Mouse (Mus musculus) E14TG2a.4 (cell line): ENCODE measurements around the gene Izumo2.
"Not testable (repeated sequence)": the region's sequence is repeated elsewhere in the genome, so short reads cannot be mapped to it uniquely, and the experiment has no call there.

Source experiments
- H3K27me3 ChIP-seq: 2 replicates; pipeline ENCODE4 v1.6.1; 2014; ENCODE audit warnings: low read length, control low read depth; ENCODE audit not compliant: insufficient read depth
- H3K36me3 ChIP-seq: 2 replicates; pipeline ENCODE4 v1.6.1; 2014; ENCODE audit warnings: low read length, control low read depth; ENCODE audit not compliant: insufficient read depth
- H3K4me1 ChIP-seq: replicated peaks from 2 replicates; pipeline ENCODE4 v1.6.1; 2014; ENCODE audit warnings: low read depth, low read length, control low read depth
- H3K4me3 ChIP-seq: replicated peaks from 2 replicates; pipeline ENCODE4 v1.5.1; 2014; ENCODE audit warnings: mild to moderate bottlenecking, low read length
- H3K9me3 ChIP-seq: 2 replicates; pipeline ENCODE4 v1.6.1; 2014; ENCODE audit warnings: low read length, control low read depth
- CTCF ChIP-seq: conservative IDR thresholded peaks from 2 replicates; pipeline ENCODE4 v1.5.1; 2014; ENCODE audit warnings: low read length
- NANOG ChIP-seq: IDR thresholded peaks from 2 replicates; pipeline ENCODE4 v1.6.1; 2014; ENCODE audit warnings: borderline replicate concordance, low read length, mixed read lengths
- POU5F1 ChIP-seq: IDR thresholded peaks from 2 replicates; pipeline ENCODE4 v1.6.1; 2014; ENCODE audit warnings: low read length, borderline replicate concordance

The Izumo2 gene

GRCm38 (mm10) chr7:44727151-44727550 is 18.6 kb downstream of the Izumo2 start:
- Histone ChIP-seq H3K9me3 (no peaks in the 10 kb centered on the region), H3K36me3 (peaks cover 16% of the 10 kb centered on the region), H3K4me1 (peaks cover 37% of the 10 kb centered on the region), H3K27me3 (no peaks in the 10 kb centered on the region), H3K4me3 (no peak overlapping the region)
- TF ChIP-seq POU5F1 (no peak), NANOG (no peak), CTCF (no peak)

DNA sequence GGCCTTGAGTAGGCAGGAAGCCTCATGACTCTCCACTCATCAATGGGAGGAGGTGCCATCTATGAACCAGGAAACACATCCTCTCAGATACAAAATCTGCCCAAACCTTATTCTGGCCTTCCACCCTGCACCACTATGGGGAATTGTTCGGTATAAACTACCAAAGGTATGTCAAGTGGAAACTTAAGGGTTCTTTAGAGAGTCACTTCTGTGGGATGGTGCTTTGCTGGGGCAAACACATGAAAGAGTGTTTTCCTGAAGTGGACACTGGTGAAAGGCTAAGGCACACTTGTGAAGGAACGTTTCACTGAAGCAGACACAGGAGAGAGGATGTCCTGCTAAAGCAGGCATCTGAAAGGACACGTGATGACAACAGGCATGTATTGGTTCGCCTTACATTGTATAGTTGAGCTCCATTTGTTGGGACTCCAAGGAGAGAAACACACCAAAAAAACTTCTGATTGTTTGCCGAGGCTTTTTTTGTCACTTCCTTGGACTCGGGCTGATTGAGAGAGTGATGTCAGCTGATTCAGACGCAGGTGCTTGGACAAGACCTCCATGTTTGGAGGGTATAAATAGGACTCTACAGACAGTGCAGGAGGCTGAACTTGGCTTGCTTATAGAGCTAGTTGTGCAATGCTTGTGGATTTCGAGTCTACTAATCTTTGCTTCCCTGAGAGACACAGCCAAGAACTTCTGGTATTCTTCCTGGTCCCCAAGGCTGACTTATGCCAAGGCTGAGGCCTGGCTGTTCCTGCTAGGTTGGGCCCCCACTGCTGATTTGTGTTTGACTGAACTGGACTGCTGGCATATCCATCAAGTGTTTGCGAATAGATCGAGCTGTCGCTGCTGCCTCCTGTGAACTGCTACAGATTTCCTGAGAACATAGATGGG is 19.8 kb downstream of the Izumo2 start:
- H3K4me3 ChIP-seq = no peak overlapping the region
- TF ChIP-seq CTCF = no peak
- TF ChIP-seq NANOG = no peak
- TF ChIP-seq POU5F1 = no peak
- peaks cover 31% of the 10 kb centered on the region for H3K4me1 ChIP-seq
- no peaks in the 10 kb centered on the region for H3K27me3 ChIP-seq
- H3K9me3 ChIP-seq = no peaks in the 10 kb centered on the region
- peaks cover 28% of the 10 kb centered on the region for H3K36me3 ChIP-seq

DNA sequence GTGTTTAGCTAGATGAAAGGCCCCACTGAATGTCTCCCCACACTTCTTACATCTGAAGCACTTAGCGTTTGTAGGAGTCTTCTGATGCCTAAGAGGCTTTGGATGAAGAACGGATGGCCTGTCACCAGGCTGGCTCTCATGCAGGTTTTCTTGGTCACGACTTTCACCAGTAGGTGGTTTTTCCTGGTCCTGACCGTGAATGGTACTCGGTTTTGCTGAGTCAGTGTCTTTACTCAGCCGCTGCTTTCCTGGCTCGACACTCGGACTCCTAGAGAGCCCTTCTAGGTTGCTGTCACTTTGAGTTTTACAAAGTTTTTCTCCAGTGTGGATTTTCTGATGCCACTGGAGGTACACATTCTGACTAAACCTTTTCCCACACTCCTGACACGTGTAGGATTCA is 25.2 kb downstream of the Izumo2 start:
- TF ChIP-seq POU5F1 (no peak), NANOG (no peak), CTCF (no peak)
- Histone ChIP-seq H3K4me3 (no peak overlapping the region), H3K36me3 (peaks cover 81% of the 10 kb centered on the region)

DNA sequence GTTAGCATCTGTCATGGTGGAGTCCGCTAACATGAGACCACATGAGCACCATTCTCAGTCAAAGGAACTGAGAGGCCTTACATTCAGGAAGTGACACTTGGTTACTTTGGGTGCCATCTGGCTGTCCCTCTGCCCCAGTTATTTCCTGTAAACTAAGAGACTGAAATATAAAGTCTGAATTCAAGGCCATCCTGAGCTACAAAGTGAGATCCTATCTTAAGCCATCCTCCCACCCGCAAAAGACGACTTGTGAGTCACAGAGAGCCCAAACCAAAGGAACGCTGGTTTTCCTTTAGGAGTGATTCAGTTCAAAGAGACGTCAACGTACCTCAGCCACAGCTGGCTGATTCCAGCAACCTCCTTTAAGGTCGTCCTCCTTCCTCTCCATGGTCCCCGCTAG is 32.8 kb downstream of the Izumo2 start:
- no peaks in the 10 kb centered on the region for H3K9me3 ChIP-seq
- H3K4me3 ChIP-seq = no peak overlapping the region
- peaks cover 50% of the 10 kb centered on the region for H3K36me3 ChIP-seq
- no peaks in the 10 kb centered on the region for H3K27me3 ChIP-seq
- no peak for TF ChIP-seq POU5F1
- TF ChIP-seq CTCF = no peak
- TF ChIP-seq NANOG = no peak
- H3K4me1 ChIP-seq = peaks cover 44% of the 10 kb centered on the region

More for the DNA sequence above, 25.2 kb downstream of the Izumo2 start:
- Histone ChIP-seq H3K27me3 (no peaks in the 10 kb centered on the region), H3K9me3 (no peaks in the 10 kb centered on the region), H3K4me1 (peaks cover 22% of the 10 kb centered on the region)

DNA sequence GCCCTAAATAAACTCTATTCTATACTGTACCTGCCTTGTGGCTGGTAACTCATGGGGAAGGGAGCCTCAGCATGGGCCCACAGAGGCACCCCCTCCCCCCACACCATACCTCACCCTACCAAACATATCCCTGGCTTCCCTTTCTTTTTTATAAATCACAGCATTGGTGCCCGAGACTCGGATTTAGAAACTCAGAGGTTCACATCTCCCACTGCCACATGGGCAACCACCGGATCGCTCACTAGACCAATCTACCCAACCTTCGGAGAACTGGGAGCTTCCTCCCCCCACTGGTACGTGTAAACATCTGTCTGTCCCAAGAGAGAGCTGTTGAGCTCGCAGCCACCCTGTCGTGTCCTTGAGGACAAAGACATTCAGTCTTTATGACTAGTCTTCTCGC is 35.7 kb downstream of the Izumo2 start:
- Histone ChIP-seq H3K27me3 (no peaks in the 10 kb centered on the region), H3K4me3 (peak overlapping the region; percentile 74), H3K9me3 (no peaks in the 10 kb centered on the region), H3K36me3 (peaks cover 24% of the 10 kb centered on the region), H3K4me1 (peaks cover 64% of the 10 kb centered on the region)
- no peak for TF ChIP-seq NANOG
- no peak for TF ChIP-seq CTCF
- no peak for TF ChIP-seq POU5F1

GRCm38 (mm10) chr7:44745076-44745475 is 36.5 kb downstream of the Izumo2 start:
- Histone ChIP-seq H3K36me3 (peaks cover 16% of the 10 kb centered on the region), H3K4me1 (peaks cover 72% of the 10 kb centered on the region), H3K9me3 (no peaks in the 10 kb centered on the region), H3K27me3 (no peaks in the 10 kb centered on the region), H3K4me3 (peak overlapping the region; percentile 74)
- TF ChIP-seq POU5F1 (no peak), CTCF (peak; percentile 54)

GRCm38 (mm10) chr7:44747115-44747514 is 38.6 kb downstream of the Izumo2 start:
- Histone ChIP-seq H3K4me1 (peaks cover 69% of the 10 kb centered on the region), H3K27me3 (no peaks in the 10 kb centered on the region), H3K9me3 (no peaks in the 10 kb centered on the region), H3K4me3 (peak overlapping the region; percentile 89), H3K36me3 (peaks cover 9% of the 10 kb centered on the region)
- TF ChIP-seq CTCF (no peak), NANOG (no peak), POU5F1 (no peak)

- Histone ChIP-seq H3K27me3 (no peaks in the 10 kb centered on the region), H3K36me3 (peaks cover 22% of the 10 kb centered on the region), H3K4me1 (peaks cover 60% of the 10 kb centered on the region), H3K4me3 (peak within 1 kb of the TSS; percentile 89), H3K9me3 (no peaks in the 10 kb centered on the region)
- TF ChIP-seq CTCF (no peak), NANOG (peak; percentile 43; the same call in 1 of the 2 replicates)
Observed at GRCm38 (mm10) chr7:44748101-44749044, 39.8 kb downstream of the Izumo2 start, which contains the start of gene Vrk3. Vrk3 (plus strand) TSS chr7:44748413.

GRCm38 (mm10) chr7:44750950-44751349 is 42.4 kb downstream of the Izumo2 start, which contains the start of gene Zfp473:
Zfp473 (minus strand) TSS chr7:44751050.
- not testable (repeated sequence) for H3K4me3 ChIP-seq, H3K9me3 ChIP-seq, H3K27me3 ChIP-seq
- peaks cover 47% of the 10 kb centered on the region for H3K36me3 ChIP-seq
- H3K4me1 ChIP-seq = peaks cover 39% of the 10 kb centered on the region
